Mouse (Mus musculus) liver, embryonic 14.5 days (tissue): ENCODE measurements around the gene Agap1.

ENCODE experiments used
- CTCF ChIP-seq: IDR thresholded peaks from 2 replicates; pipeline ENCODE4 v1.5.1; 2016; ENCODE audit warnings: antibody characterized with exemption, low read depth, control low read depth
- EP300 ChIP-seq: IDR thresholded peaks from 2 replicates; pipeline ENCODE4 v1.6.1; 2016; ENCODE audit warnings: antibody characterized with exemption, low read depth

GRCm38 (mm10) chr1:89467321-89468069, 12.9 kb downstream of the Agap1 start:
- TF ChIP-seq CTCF (no peak), EP300 (no peak)
